35 mouse cellular contexts compared by ENCODE assay signal in genomic region chr12:17357795-17358194, GRCm38 (mm10). TPM values are rescaled to one million over a fixed set of nuclear protein-coding genes. Genes with fewer than 3 reads are reported as not detected.
"Had no signal": no experiment of that assay in that cellular context is flagged by ENCODE, and none has a peak within 500 bp of the region (broad histone marks: within the 10 kb centered on the region; RNA-seq: fewer than 3 reads in every experiment).

No protein-coding gene starts in this region.

- H3K4me1 ChIP-seq: limb, embryonic 10.5 days; limb, embryonic 12.5 days; limb, embryonic 13.5 days; limb, embryonic 15.5 days; liver, embryonic 13.5 days; liver, embryonic 15.5 days; megakaryocyte, embryonic 14.5 days; midbrain, embryonic 15.5 days had no signal

- H3K9me3 ChIP-seq: limb, embryonic 10.5 days; limb, embryonic 12.5 days; limb, embryonic 13.5 days; limb, embryonic 15.5 days; liver, embryonic 13.5 days; liver, embryonic 15.5 days; lung, embryonic 15.5 days; megakaryocyte, embryonic 14.5 days; midbrain, embryonic 10.5 days; midbrain, embryonic 12.5 days; midbrain, embryonic 13.5 days; midbrain, embryonic 15.5 days; neural tube, embryonic 12.5 days had no signal

- H3K4me2 ChIP-seq: limb, embryonic 12.5 days; limb, embryonic 13.5 days; limb, embryonic 15.5 days; liver, embryonic 11.5 days; liver, embryonic 13.5 days; liver, embryonic 15.5 days; lung, embryonic 14.5 days; lung, embryonic 15.5 days; midbrain, embryonic 11.5 days; midbrain, embryonic 12.5 days; midbrain, embryonic 13.5 days; midbrain, embryonic 15.5 days; neural tube, embryonic 12.5 days had no signal

- H3K9ac ChIP-seq: limb, embryonic 12.5 days; limb, embryonic 13.5 days; limb, embryonic 15.5 days; liver, embryonic 13.5 days; liver, embryonic 14.5 days; liver, embryonic 15.5 days; lung, embryonic 14.5 days; lung, embryonic 15.5 days; midbrain, embryonic 12.5 days; midbrain, embryonic 13.5 days; midbrain, embryonic 15.5 days; neural tube, embryonic 12.5 days had no signal

- H3K27ac ChIP-seq: left cerebral cortex, adult 2 months; limb, embryonic 10.5 days; limb, embryonic 12.5 days; limb, embryonic 13.5 days; limb, embryonic 15.5 days; liver, embryonic 13.5 days; liver, embryonic 14.5 days; liver, embryonic 15.5 days; lung, embryonic 15.5 days; macrophage; midbrain, embryonic 10.5 days; midbrain, embryonic 12.5 days; midbrain, embryonic 13.5 days; midbrain, embryonic 15.5 days; neural tube, embryonic 12.5 days had no signal

- H3K4me3 ChIP-seq: left cerebral cortex, adult 2 months; limb, embryonic 10.5 days; limb, embryonic 12.5 days; limb, embryonic 13.5 days; limb, embryonic 15.5 days; liver, embryonic 13.5 days; liver, embryonic 15.5 days; lung, embryonic 15.5 days; megakaryocyte, embryonic 14.5 days; midbrain, embryonic 10.5 days; midbrain, embryonic 12.5 days; midbrain, embryonic 13.5 days; midbrain, embryonic 15.5 days; myocyte; neural tube, embryonic 12.5 days had no signal

- ATAC-seq: lung, postnatal 0 days; midbrain, embryonic 13.5 days; midbrain, embryonic 15.5 days; midbrain, embryonic 16.5 days had no signal

- DNase-seq: left cerebral cortex, postnatal 4 days; liver, embryonic 13.5 days; lung, adult 18-20 months; lung, adult 2 months; lung, embryonic 14.5 days; lung, postnatal 10 days; lung, postnatal 14 days; lung, postnatal 36 days; lung, postnatal 4 days; midbrain, embryonic 14.5 days had no signal

- H3K27me3 ChIP-seq: limb, embryonic 12.5 days; limb, embryonic 13.5 days; limb, embryonic 15.5 days; liver, embryonic 13.5 days; liver, embryonic 15.5 days; lung, embryonic 15.5 days; megakaryocyte, embryonic 14.5 days; midbrain, embryonic 12.5 days; midbrain, embryonic 13.5 days; midbrain, embryonic 15.5 days; neural tube, embryonic 12.5 days had no signal

RNA-seq across cellular contexts. Expression of gene Atp6v1c2, which starts 28.6 kb away (rescaled TPM):
- total RNA-seq: megakaryocyte progenitor cell, adult 5-6 weeks; megakaryocyte, adult 5-6 weeks; megakaryocyte-erythroid progenitor cell, adult 5-6 weeks; monocyte, adult 5-6 weeks had no signal
- polyA plus RNA-seq: liver, embryonic 13.5 days; liver, embryonic 15.5 days; liver, embryonic 16.5 days; macrophage had no signal
